Mouse (Mus musculus): ENCODE results near the gene Hpse. TPM values are rescaled to one million over a fixed set of nuclear protein-coding genes. Genes with fewer than 3 reads are reported as not detected.

The Hpse gene
- total RNA-seq, 2 experiments from 2014 or later: 1.9 to 2.4 TPM

DNA sequence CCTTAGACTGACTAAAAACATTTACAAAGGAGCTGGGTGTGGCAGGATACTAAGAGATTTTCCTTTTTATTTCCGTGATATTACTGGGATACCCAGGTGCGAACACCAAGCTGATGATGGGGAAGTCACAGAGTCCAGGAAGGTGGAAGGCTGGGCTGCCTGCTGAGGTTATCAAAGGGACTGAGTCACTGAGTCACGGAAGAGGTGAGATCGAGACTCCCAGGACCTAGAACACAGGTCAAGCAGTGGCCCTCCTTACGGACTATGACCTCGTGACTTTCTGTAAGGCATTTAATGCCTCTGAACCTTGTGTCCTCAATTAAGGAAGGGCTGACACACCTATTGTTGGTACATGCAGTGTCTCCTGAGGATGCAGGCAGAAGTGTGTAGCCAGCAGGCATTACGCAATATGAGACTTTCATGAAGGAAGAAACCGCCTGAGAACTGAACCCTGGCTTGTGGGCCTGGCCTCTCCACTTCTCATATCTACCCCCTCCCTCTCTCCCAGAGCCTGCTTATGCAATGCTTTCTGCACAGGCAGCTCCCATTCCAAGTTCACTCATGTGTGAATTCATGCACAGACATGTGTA lies 86.9 kb downstream of the Hpse start:
- no peak for TF ChIP-seq CTCF (IDR thresholded peaks at IDR 0.05)
- intact Hi-C loops (cut with DNase I): no loop called here
- Histone ChIP-seq H3K27ac (no peak overlapping the region), H3K4me3 (no peak overlapping the region)
- DNase-seq (ENCODE audit: extremely low spot score in 1 of 2, low spot score in 2 of 2): no peak

Other genes with a start within 250 kb of the Hpse start
- gene Lin54, start 219.1 kb downstream of the Hpse start, total RNA-seq (2021): 10 to 100 TPM; 22.0 to 24.2 TPM
- gene Cops4, start 201.4 kb downstream of the Hpse start, total RNA-seq (2021): 10 to 100 TPM; 75.3 to 84.8 TPM
- not detected for gene Plac8, start 147.5 kb downstream of the Hpse start, total RNA-seq (2021)
- gene Coq2, start 44.6 kb downstream of the Hpse start, total RNA-seq (2021): 10 to 100 TPM; 76.4 to 77.0 TPM
- 10 to 100 TPM; 18.4 to 22.1 TPM for gene Helq, start 78.9 kb upstream of the Hpse start, total RNA-seq (2021)
- gene Mrps18c, start 78.9 kb upstream of the Hpse start, total RNA-seq (2021): 10 to 100 TPM; 52.0 to 57.7 TPM
- 1 to 10 TPM; 6.5 to 9.2 TPM for gene Abraxas1, start 101.2 kb upstream of the Hpse start, total RNA-seq (2021)
- gene Gpat3, start 126.0 kb upstream of the Hpse start, total RNA-seq (2021): 1 to 10 TPM; 3.9 to 5.0 TPM

Measured in left cerebral cortex, adult 2 months (tissue).